Mouse (Mus musculus): Measurements from ENCODE around the gene Adal. TPM values are rescaled to one million over a fixed set of nuclear protein-coding genes. Genes with fewer than 3 reads are reported as not detected.
A peak's percentile ranks its signal among the peaks of the same experiment; 100 is the strongest.

Adal gene
- total RNA-seq, 1 experiment = 14.8 TPM

DNA sequence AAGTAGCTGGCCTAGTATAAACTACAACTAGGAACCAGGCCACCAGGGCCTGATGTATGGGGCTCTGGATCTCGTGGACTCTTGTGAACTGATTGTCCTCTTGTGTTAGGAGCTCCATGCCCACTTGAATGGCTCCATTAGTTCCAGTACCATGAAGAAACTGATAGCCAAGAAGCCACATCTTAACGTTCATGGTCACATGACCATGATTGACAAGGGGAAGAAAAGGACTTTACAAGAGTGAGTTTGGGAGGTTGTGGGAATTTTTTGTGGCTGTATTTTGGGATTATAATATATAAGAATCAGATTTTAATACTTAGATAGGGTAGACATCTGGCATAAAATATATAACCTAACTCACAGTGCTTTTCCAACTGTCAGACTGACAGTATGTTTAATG, 2.2 kb downstream of the Adal start:
- no peak overlapping the region for H3K9ac ChIP-seq (ENCODE audit: insufficient read depth, low read depth, low read length, poor library complexity, severe bottlenecking)
- in situ Hi-C loops (cut with MboI; ENCODE audit: low sequenced_read_pairs in 2 of 2, unreplicated experiment in 2 of 2) = no loop called here
- no peak for TF ChIP-seq ZC3H11A (IDR thresholded peaks at IDR 0.05; ENCODE audit: borderline replicate concordance, low read depth, low read length)
- no peak for TF ChIP-seq ZNF384 (IDR thresholded peaks at IDR 0.05; ENCODE audit: low read depth, low read length)
- no peak for TF ChIP-seq CHD2 (IDR thresholded peaks at IDR 0.05; ENCODE audit: low read depth, low read length)
- no peak for TF ChIP-seq HCFC1 (IDR thresholded peaks at IDR 0.05; ENCODE audit: borderline replicate concordance, insufficient read depth, low read length)
- no peak for TF ChIP-seq MAFK (IDR thresholded peaks at IDR 0.05; ENCODE audit: insufficient read depth, low read depth, low read length)

DNA sequence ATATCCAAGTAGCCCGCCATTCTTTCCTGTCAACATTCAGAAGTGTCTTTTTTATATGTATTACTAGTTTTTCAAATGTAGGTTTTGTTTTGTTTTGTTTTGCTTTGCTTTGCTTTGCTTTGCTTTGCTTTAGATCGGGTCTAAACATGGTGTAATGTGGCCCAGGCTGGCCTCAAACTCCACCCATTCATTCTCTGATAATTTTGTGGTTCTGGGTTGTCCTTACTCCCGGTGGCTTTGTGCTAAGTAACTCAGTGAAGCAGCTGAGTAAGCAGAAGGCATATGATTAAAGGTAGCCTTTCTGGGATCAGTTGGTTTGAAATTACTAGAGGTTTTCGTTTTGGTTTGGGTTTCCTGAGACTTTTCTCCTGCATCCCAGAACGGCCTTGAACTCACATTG, 9.5 kb downstream of the Adal start:
- TF ChIP-seq ZC3H11A (IDR thresholded peaks at IDR 0.05; ENCODE audit: borderline replicate concordance, low read depth, low read length) = no peak
- no peak for TF ChIP-seq ZNF384 (IDR thresholded peaks at IDR 0.05; ENCODE audit: low read depth, low read length)
- TF ChIP-seq HCFC1 (IDR thresholded peaks at IDR 0.05; ENCODE audit: borderline replicate concordance, insufficient read depth, low read length) = no peak
- TF ChIP-seq MAFK (IDR thresholded peaks at IDR 0.05; ENCODE audit: insufficient read depth, low read depth, low read length) = no peak
- no peak for TF ChIP-seq CHD2 (IDR thresholded peaks at IDR 0.05; ENCODE audit: low read depth, low read length)
- in situ Hi-C loops (cut with MboI; ENCODE audit: low sequenced_read_pairs in 2 of 2, unreplicated experiment in 2 of 2) = no loop called here
- Histone ChIP-seq H3K9me3 (ENCODE audit: control insufficient read depth, insufficient read depth, low read depth, low read length) (no peaks in the 10 kb centered on the region), H3K9ac (ENCODE audit: insufficient read depth, low read depth, low read length, poor library complexity, severe bottlenecking) (no peak overlapping the region), H3K27ac (ENCODE audit: insufficient read depth, low read depth, low read length, poor library complexity, severe bottlenecking) (no peak overlapping the region), H3K4me1 (ENCODE audit: control insufficient read depth in 2 of 2, insufficient read depth in 2 of 2, low read length in 2 of 2, poor library complexity in 1 of 2) (no peaks in the 10 kb centered on the region), H3K36me3 (ENCODE audit: control insufficient read depth, insufficient read depth, low read length, poor library complexity, severe bottlenecking) (peaks cover 8% of the 10 kb centered on the region), H3K4me3 (ENCODE audit: insufficient read depth in 1 of 2, low read depth in 1 of 2, low read length in 2 of 2, poor library complexity in 1 of 2, severe bottlenecking in 1 of 2) (no peak overlapping the region)
- DNase-seq (ENCODE audit: low read depth, low spot score) = no peak

More for the DNA sequence above, 2.2 kb downstream of the Adal start:
- Histone ChIP-seq H3K36me3 (ENCODE audit: control insufficient read depth, insufficient read depth, low read length, poor library complexity, severe bottlenecking) (peaks cover 12% of the 10 kb centered on the region), H3K4me3 (ENCODE audit: insufficient read depth in 1 of 2, low read depth in 1 of 2, low read length in 2 of 2, poor library complexity in 1 of 2, severe bottlenecking in 1 of 2) (no peak overlapping the region), H3K9me3 (ENCODE audit: control insufficient read depth, insufficient read depth, low read depth, low read length) (no peaks in the 10 kb centered on the region), H3K27ac (ENCODE audit: insufficient read depth, low read depth, low read length, poor library complexity, severe bottlenecking) (no peak overlapping the region), H3K4me1 (ENCODE audit: control insufficient read depth in 2 of 2, insufficient read depth in 2 of 2, low read length in 2 of 2, poor library complexity in 1 of 2) (no peaks in the 10 kb centered on the region; a peak in 1 of 4 replicates)
- no peak for DNase-seq (ENCODE audit: low read depth, low spot score)

DNA sequence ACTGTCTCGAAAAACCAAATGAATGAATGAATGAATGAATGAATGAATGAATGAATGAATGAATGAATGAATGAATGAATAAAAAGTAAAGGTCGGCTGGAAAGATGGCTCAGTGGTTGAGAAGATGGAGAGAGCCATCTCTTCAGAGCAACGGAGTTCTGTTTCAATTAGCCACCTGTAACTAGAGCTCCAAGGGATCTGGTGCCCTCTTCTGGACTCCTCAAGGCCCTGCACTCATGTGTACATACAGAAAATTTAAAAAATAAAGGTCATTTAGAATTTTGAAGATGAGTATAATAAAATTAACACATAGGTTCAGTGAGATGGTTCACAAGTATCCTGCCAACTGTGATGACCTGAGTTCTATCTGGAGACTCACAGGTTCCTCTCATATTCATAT, 12.9 kb downstream of the Adal start:
- in situ Hi-C loops (cut with MboI; ENCODE audit: low sequenced_read_pairs in 2 of 2, unreplicated experiment in 2 of 2) = no loop called here
- no peak for DNase-seq (ENCODE audit: low read depth, low spot score)
- H3K4me3 ChIP-seq (ENCODE audit: insufficient read depth in 1 of 2, low read depth in 1 of 2, low read length in 2 of 2, poor library complexity in 1 of 2, severe bottlenecking in 1 of 2) = no peak overlapping the region
- no peak for TF ChIP-seq MAFK (IDR thresholded peaks at IDR 0.05; ENCODE audit: insufficient read depth, low read depth, low read length)
- TF ChIP-seq ZC3H11A (IDR thresholded peaks at IDR 0.05; ENCODE audit: borderline replicate concordance, low read depth, low read length) = no peak
- TF ChIP-seq ZNF384 (IDR thresholded peaks at IDR 0.05; ENCODE audit: low read depth, low read length) = no peak
- TF ChIP-seq CHD2 (IDR thresholded peaks at IDR 0.05; ENCODE audit: low read depth, low read length) = no peak
- TF ChIP-seq HCFC1 (IDR thresholded peaks at IDR 0.05; ENCODE audit: borderline replicate concordance, insufficient read depth, low read length) = no peak
- H3K9me3 ChIP-seq (ENCODE audit: control insufficient read depth, insufficient read depth, low read depth, low read length) = no peaks in the 10 kb centered on the region
- H3K4me1 ChIP-seq (ENCODE audit: control insufficient read depth in 2 of 2, insufficient read depth in 2 of 2, low read length in 2 of 2, poor library complexity in 1 of 2) = no peaks in the 10 kb centered on the region
- H3K9ac ChIP-seq (ENCODE audit: insufficient read depth, low read depth, low read length, poor library complexity, severe bottlenecking) = no peak overlapping the region
- no peak overlapping the region for H3K27ac ChIP-seq (ENCODE audit: insufficient read depth, low read depth, low read length, poor library complexity, severe bottlenecking)
- H3K36me3 ChIP-seq (ENCODE audit: control insufficient read depth, insufficient read depth, low read length, poor library complexity, severe bottlenecking) = peaks cover 7% of the 10 kb centered on the region

DNA sequence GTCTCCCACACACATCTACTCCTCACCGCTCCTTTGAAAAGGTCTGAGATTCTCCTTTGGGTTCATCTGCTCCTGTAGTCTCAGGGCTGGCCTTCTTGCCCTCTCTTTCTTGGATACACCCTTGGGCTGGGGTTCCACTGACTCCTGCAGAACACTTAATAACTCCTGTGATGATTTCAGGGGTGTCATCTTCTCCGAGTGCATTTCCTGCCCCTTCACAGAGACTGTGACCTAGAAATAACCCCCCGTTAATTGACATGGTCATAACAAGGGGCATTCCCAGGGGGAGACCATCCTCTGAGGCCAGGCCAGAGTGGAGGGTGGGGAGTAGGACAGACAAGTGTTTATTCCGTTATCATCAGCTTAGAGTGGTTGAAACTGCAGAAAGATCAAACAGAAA, 28.9 kb downstream of the Adal start:
- H3K4me1 ChIP-seq (ENCODE audit: control insufficient read depth in 2 of 2, insufficient read depth in 2 of 2, low read length in 2 of 2, poor library complexity in 1 of 2) = no peaks in the 10 kb centered on the region
- DNase-seq (ENCODE audit: low read depth, low spot score) = no peak
- no peak for TF ChIP-seq ZC3H11A (IDR thresholded peaks at IDR 0.05; ENCODE audit: borderline replicate concordance, low read depth, low read length)
- no peak for TF ChIP-seq CHD2 (IDR thresholded peaks at IDR 0.05; ENCODE audit: low read depth, low read length)
- no peak for TF ChIP-seq MAFK (IDR thresholded peaks at IDR 0.05; ENCODE audit: insufficient read depth, low read depth, low read length)
- no peak for TF ChIP-seq ZNF384 (IDR thresholded peaks at IDR 0.05; ENCODE audit: low read depth, low read length)
- no peak for TF ChIP-seq HCFC1 (IDR thresholded peaks at IDR 0.05; ENCODE audit: borderline replicate concordance, insufficient read depth, low read length)
- H3K9ac ChIP-seq (ENCODE audit: insufficient read depth, low read depth, low read length, poor library complexity, severe bottlenecking) = no peak overlapping the region
- in situ Hi-C loops (cut with MboI; ENCODE audit: low sequenced_read_pairs in 2 of 2, unreplicated experiment in 2 of 2) = no loop called here
- no peak overlapping the region for H3K27ac ChIP-seq (ENCODE audit: insufficient read depth, low read depth, low read length, poor library complexity, severe bottlenecking)
- no peak overlapping the region for H3K4me3 ChIP-seq (ENCODE audit: insufficient read depth in 1 of 2, low read depth in 1 of 2, low read length in 2 of 2, poor library complexity in 1 of 2, severe bottlenecking in 1 of 2)
- H3K9me3 ChIP-seq (ENCODE audit: control insufficient read depth, insufficient read depth, low read depth, low read length) = no peaks in the 10 kb centered on the region
- peaks cover 2% of the 10 kb centered on the region for H3K36me3 ChIP-seq (ENCODE audit: control insufficient read depth, insufficient read depth, low read length, poor library complexity, severe bottlenecking)

DNA sequence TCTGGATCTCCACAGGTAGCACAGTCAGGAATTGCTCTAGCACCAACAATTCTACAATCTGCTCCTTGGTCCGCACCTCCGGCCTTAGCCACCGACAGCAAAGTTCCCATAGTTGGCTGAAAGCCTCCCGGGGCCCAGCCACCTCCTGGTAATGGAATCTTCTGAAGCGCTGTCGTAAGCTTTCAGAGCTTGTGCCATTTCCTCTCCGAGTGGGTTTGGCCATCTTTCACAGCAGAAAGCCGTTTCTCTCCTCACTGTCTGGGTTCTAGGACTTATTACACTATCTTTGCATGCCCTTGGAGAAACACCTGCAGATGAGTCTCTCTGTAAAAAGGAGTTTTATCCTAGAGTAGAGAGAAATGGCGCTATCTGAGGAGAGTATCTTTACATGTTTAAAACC, 29.7 kb downstream of the Adal start:
- in situ Hi-C loops (cut with MboI; ENCODE audit: low sequenced_read_pairs in 2 of 2, unreplicated experiment in 2 of 2) = loop anchor here in 1 of 2 experiments (10.0 kb wide), 1 partner anchor 225 kb away; no protein-coding TSS in a partner anchor
- peaks cover 2% of the 10 kb centered on the region for H3K36me3 ChIP-seq (ENCODE audit: control insufficient read depth, insufficient read depth, low read length, poor library complexity, severe bottlenecking)
- H3K9ac ChIP-seq (ENCODE audit: insufficient read depth, low read depth, low read length, poor library complexity, severe bottlenecking) = no peak overlapping the region; the same call in 1 of the 2 replicates
- no peak overlapping the region for H3K27ac ChIP-seq (ENCODE audit: insufficient read depth, low read depth, low read length, poor library complexity, severe bottlenecking)
- peak overlapping the region; percentile 88 to 98; a peak in 3 of 4 replicates for H3K4me3 ChIP-seq (ENCODE audit: insufficient read depth in 1 of 2, low read depth in 1 of 2, low read length in 2 of 2, poor library complexity in 1 of 2, severe bottlenecking in 1 of 2)
- no peak for DNase-seq (ENCODE audit: low read depth, low spot score)
- TF ChIP-seq HCFC1 (IDR thresholded peaks at IDR 0.05; ENCODE audit: borderline replicate concordance, insufficient read depth, low read length) = no peak
- no peak for TF ChIP-seq MAFK (IDR thresholded peaks at IDR 0.05; ENCODE audit: insufficient read depth, low read depth, low read length)
- no peak for TF ChIP-seq ZNF384 (IDR thresholded peaks at IDR 0.05; ENCODE audit: low read depth, low read length)
- TF ChIP-seq ZC3H11A (IDR thresholded peaks at IDR 0.05; ENCODE audit: borderline replicate concordance, low read depth, low read length) = no peak
- TF ChIP-seq CHD2 (IDR thresholded peaks at IDR 0.05; ENCODE audit: low read depth, low read length) = no peak
- H3K4me1 ChIP-seq (ENCODE audit: control insufficient read depth in 2 of 2, insufficient read depth in 2 of 2, low read length in 2 of 2, poor library complexity in 1 of 2) = no peaks in the 10 kb centered on the region
- no peaks in the 10 kb centered on the region for H3K9me3 ChIP-seq (ENCODE audit: control insufficient read depth, insufficient read depth, low read depth, low read length)

Data from ES-E14 (cell line).